Comparison of ENCODE assay signal across 30 mouse cellular contexts in the genomic region with DNA sequence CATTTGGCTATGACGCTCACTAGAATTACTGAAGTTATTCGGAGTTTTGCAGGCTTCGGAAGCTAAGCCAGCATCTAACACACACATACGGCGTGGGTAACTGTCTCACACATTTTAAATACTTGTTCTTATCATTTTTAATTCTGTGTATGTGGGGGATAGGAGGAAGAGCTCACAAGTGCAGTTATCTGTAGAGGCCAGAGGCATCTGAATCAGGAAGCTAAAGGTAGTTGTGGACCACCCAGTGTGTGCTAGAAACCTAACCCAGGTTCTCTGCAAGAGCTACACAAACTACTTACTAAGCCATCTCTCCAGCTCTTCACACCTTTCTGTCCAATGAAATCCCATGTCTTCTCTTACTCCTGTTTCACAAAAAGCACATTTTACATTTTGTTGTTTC.
"Had no signal": no experiment of that assay in that cellular context is flagged by ENCODE, and none has a peak within 500 bp of the region (broad histone marks: within the 10 kb centered on the region; RNA-seq: fewer than 3 reads in every experiment).

No protein-coding gene starts in this region.

- H3K27ac ChIP-seq: heart, embryonic 13.5 days; heart, embryonic 15.5 days; hindbrain, embryonic 10.5 days; hindbrain, embryonic 12.5 days; hindbrain, embryonic 13.5 days; hindbrain, embryonic 14.5 days; hindbrain, embryonic 15.5 days; hindbrain, postnatal 0 days; intestine, embryonic 15.5 days; kidney, embryonic 15.5 days; kidney, postnatal 0 days; layer of hippocampus, adult 2 months; left cerebral cortex, adult 2 months had no signal

- H3K9ac ChIP-seq: heart, embryonic 12.5 days; heart, embryonic 13.5 days; heart, embryonic 15.5 days; hindbrain, embryonic 12.5 days; hindbrain, embryonic 13.5 days; hindbrain, embryonic 14.5 days; hindbrain, embryonic 15.5 days; intestine, embryonic 15.5 days; kidney, embryonic 15.5 days had no signal

- DNase-seq: heart, postnatal 10 days; heart, postnatal 14 days; heart, postnatal 36 days; heart, postnatal 4 days; kidney, adult 11 months; kidney, adult 18-20 months; kidney, adult 2 months; kidney, adult 8-10 months; kidney, adult 9 months; kidney, postnatal 10 days; kidney, postnatal 14 days; kidney, postnatal 25 days; kidney, postnatal 36 days; kidney, postnatal 4 days; layer of hippocampus, adult 9-11 months; layer of hippocampus, postnatal 36 days had no signal

- H3K4me1 ChIP-seq: heart, embryonic 12.5 days; heart, embryonic 13.5 days; heart, embryonic 15.5 days; hindbrain, embryonic 10.5 days; hindbrain, embryonic 12.5 days; hindbrain, embryonic 13.5 days; hindbrain, embryonic 15.5 days; intestine, embryonic 15.5 days; kidney, embryonic 15.5 days had no signal

- H3K9me3 ChIP-seq: heart, embryonic 12.5 days; heart, embryonic 13.5 days; heart, embryonic 15.5 days; hindbrain, embryonic 10.5 days; hindbrain, embryonic 12.5 days; hindbrain, embryonic 13.5 days; hindbrain, embryonic 15.5 days; intestine, embryonic 15.5 days; kidney, embryonic 15.5 days had no signal

- H3K4me3 ChIP-seq: heart, embryonic 12.5 days; heart, embryonic 13.5 days; heart, embryonic 15.5 days; hindbrain, embryonic 10.5 days; hindbrain, embryonic 12.5 days; hindbrain, embryonic 13.5 days; hindbrain, embryonic 15.5 days; intestine, embryonic 15.5 days; kidney, embryonic 15.5 days; layer of hippocampus, adult 2 months; left cerebral cortex, adult 2 months had no signal

- H3K27me3 ChIP-seq: heart, embryonic 12.5 days; heart, embryonic 13.5 days; heart, embryonic 15.5 days; hindbrain, embryonic 12.5 days; hindbrain, embryonic 13.5 days; hindbrain, embryonic 15.5 days; intestine, embryonic 15.5 days; kidney, embryonic 15.5 days had no signal

- H3K36me3 ChIP-seq: heart, embryonic 12.5 days; heart, embryonic 13.5 days; heart, embryonic 15.5 days; hindbrain, embryonic 10.5 days; hindbrain, embryonic 12.5 days; hindbrain, embryonic 13.5 days; hindbrain, embryonic 15.5 days; intestine, embryonic 15.5 days; kidney, embryonic 15.5 days had no signal
